Mouse (Mus musculus): ENCODE measurements around the gene Ampd2. TPM values are rescaled to one million over a fixed set of nuclear protein-coding genes. Genes with fewer than 3 reads are reported as not detected.

Ampd2 gene
- total and polyA plus RNA-seq, 3 experiments: 54.9 to 201 TPM; not detected in 1

GRCm38 (mm10) chr3:108064672-108065071 is 21.8 kb downstream of the Ampd2 start:
- no peaks in the 10 kb centered on the region for H3K9me3 ChIP-seq (replicated peaks; ENCODE audit: insufficient read depth, low read length)
- no peak overlapping the region for H3K4me3 ChIP-seq (ENCODE audit: control insufficient read depth in 1 of 2, insufficient read depth in 1 of 2, low read depth in 2 of 2, low read length in 2 of 2)
- H3K79me2 ChIP-seq (ENCODE audit: control insufficient read depth, insufficient read depth, low read length, poor library complexity): no peaks in the 10 kb centered on the region
- no peak overlapping the region for H3K27ac ChIP-seq (ENCODE audit: control insufficient read depth, low read depth, low read length)
- TF ChIP-seq RCOR1 (IDR thresholded peaks at IDR 0.05; ENCODE audit: low read depth, low read length): no peak
- TF ChIP-seq NELFE (IDR thresholded peaks at IDR 0.05; ENCODE audit: low read depth, low read length): no peak
- TF ChIP-seq GATA1 (IDR thresholded peaks at IDR 0.05; ENCODE audit: low read depth, low read length): no peak
- no peak for TF ChIP-seq EP300 (IDR thresholded peaks at IDR 0.05; ENCODE audit: low read depth in 1 of 2, low read length in 2 of 2)
- no peak for TF ChIP-seq KAT2A (conservative IDR thresholded peaks at IDR 0.05; ENCODE audit: low read depth, low read length)
- TF ChIP-seq USF2 (IDR thresholded peaks at IDR 0.05; ENCODE audit: borderline replicate concordance in 1 of 2, insufficient read depth in 1 of 2, low read depth in 1 of 2, low read length in 2 of 2): no peak
- no peak for TF ChIP-seq JUND (IDR thresholded peaks at IDR 0.05; ENCODE audit: low read depth, low read length)
- TF ChIP-seq TBP (IDR thresholded peaks at IDR 0.05; ENCODE audit: low read depth, low read length): no peak
- no peak for TF ChIP-seq MAX (IDR thresholded peaks at IDR 0.05; ENCODE audit: low read length)
- no peak for TF ChIP-seq TCF12 (IDR thresholded peaks at IDR 0.05; ENCODE audit: low read depth, low read length)
- TF ChIP-seq TAL1 (IDR thresholded peaks at IDR 0.05; ENCODE audit: low read length): no peak
- TF ChIP-seq CHD2 (IDR thresholded peaks at IDR 0.05; ENCODE audit: low read length): no peak
- TF ChIP-seq CHD1 (IDR thresholded peaks at IDR 0.05; ENCODE audit: low read depth, low read length): no peak
- TF ChIP-seq POLR2AphosphoS2 (IDR thresholded peaks at IDR 0.05; ENCODE audit: low read length): no peak
- TF ChIP-seq HCFC1 (IDR thresholded peaks at IDR 0.05; ENCODE audit: low read depth, low read length): no peak
- H3K9ac ChIP-seq (ENCODE audit: control insufficient read depth, low read depth, low read length, poor library complexity, severe bottlenecking): no peak overlapping the region
- no peaks in the 10 kb centered on the region for H3K27me3 ChIP-seq (ENCODE audit: control insufficient read depth in 1 of 2, insufficient read depth in 2 of 2, low read length in 2 of 2)
- peaks cover 4 to 6% of the 10 kb centered on the region in 2 experiments; a peak in 3 of 4 replicates for H3K4me1 ChIP-seq (ENCODE audit: control insufficient read depth in 1 of 2, insufficient read depth in 2 of 2, low read length in 2 of 2)
- DNase-seq (ENCODE audit: low read depth, low spot score): no peak
- peaks cover 0 to 3% of the 10 kb centered on the region in 2 experiments; a peak in 1 of 4 replicates for H3K36me3 ChIP-seq (ENCODE audit: control insufficient read depth in 1 of 2, insufficient read depth in 2 of 2, low read length in 2 of 2)

GRCm38 (mm10) chr3:108062648-108063047 is 23.8 kb downstream of the Ampd2 start:
- Histone ChIP-seq H3K4me3 (ENCODE audit: control insufficient read depth in 1 of 2, insufficient read depth in 1 of 2, low read depth in 2 of 2, low read length in 2 of 2) (no peak overlapping the region), H3K9ac (ENCODE audit: control insufficient read depth, low read depth, low read length, poor library complexity, severe bottlenecking) (no peak overlapping the region), H3K79me2 (ENCODE audit: control insufficient read depth, insufficient read depth, low read length, poor library complexity) (no peaks in the 10 kb centered on the region), H3K4me1 (ENCODE audit: control insufficient read depth in 1 of 2, insufficient read depth in 2 of 2, low read length in 2 of 2) (no peaks in the 10 kb centered on the region), H3K36me3 (ENCODE audit: control insufficient read depth in 1 of 2, insufficient read depth in 2 of 2, low read length in 2 of 2) (no peaks in the 10 kb centered on the region), H3K27ac (ENCODE audit: control insufficient read depth, low read depth, low read length) (no peak overlapping the region), H3K27me3 (ENCODE audit: control insufficient read depth in 1 of 2, insufficient read depth in 2 of 2, low read length in 2 of 2) (no peaks in the 10 kb centered on the region), H3K9me3 (replicated peaks; ENCODE audit: insufficient read depth, low read length) (no peaks in the 10 kb centered on the region)
- DNase-seq (ENCODE audit: low read depth, low spot score): no peak
- no peak for TF ChIP-seq JUND (IDR thresholded peaks at IDR 0.05; ENCODE audit: low read depth, low read length)
- TF ChIP-seq HCFC1 (IDR thresholded peaks at IDR 0.05; ENCODE audit: low read depth, low read length): no peak
- TF ChIP-seq ZKSCAN1 (IDR thresholded peaks at IDR 0.05; ENCODE audit: low read depth, low read length): no peak
